Mouse (Mus musculus): ENCODE measurements at regions not wholly inside any gene's neighbourhood (a gene's known extent, or its start where the extent isn't known, plus 50 kb on each side); places are given as distances from the start of the nearest gene placed in this dataset.
"Not testable (repeated sequence)": the region's sequence is repeated elsewhere in the genome, so short reads cannot be mapped to it uniquely, and the experiment has no call there.

- TF ChIP-seq POLR2A (IDR thresholded peaks at IDR 0.05; ENCODE audit: control insufficient read depth, low read depth, low read length); CTCF (IDR thresholded peaks at IDR 0.05; ENCODE audit: control insufficient read depth, insufficient read depth, insufficient replicate concordance, low read depth, low read length): not testable (repeated sequence)
Observed at GRCm38 (mm10) chr14:53363995-53364394, 868.4 kb upstream of the Olfr1507 start.

Data from testis, adult 2 months (tissue).